Mouse (Mus musculus) heart, postnatal 0 days (tissue): Measurements from ENCODE around the gene Ss18l1.

ENCODE experiments used
- CTCF ChIP-seq: IDR thresholded peaks from 2 replicates; pipeline ENCODE4 v1.5.1; 2016; ENCODE audit warnings: antibody characterized with exemption, control low read depth, low read depth
- EP300 ChIP-seq: IDR thresholded peaks from 2 replicates; pipeline ENCODE4 v1.6.1; 2016; ENCODE audit warnings: antibody characterized with exemption, low read depth

DNA sequence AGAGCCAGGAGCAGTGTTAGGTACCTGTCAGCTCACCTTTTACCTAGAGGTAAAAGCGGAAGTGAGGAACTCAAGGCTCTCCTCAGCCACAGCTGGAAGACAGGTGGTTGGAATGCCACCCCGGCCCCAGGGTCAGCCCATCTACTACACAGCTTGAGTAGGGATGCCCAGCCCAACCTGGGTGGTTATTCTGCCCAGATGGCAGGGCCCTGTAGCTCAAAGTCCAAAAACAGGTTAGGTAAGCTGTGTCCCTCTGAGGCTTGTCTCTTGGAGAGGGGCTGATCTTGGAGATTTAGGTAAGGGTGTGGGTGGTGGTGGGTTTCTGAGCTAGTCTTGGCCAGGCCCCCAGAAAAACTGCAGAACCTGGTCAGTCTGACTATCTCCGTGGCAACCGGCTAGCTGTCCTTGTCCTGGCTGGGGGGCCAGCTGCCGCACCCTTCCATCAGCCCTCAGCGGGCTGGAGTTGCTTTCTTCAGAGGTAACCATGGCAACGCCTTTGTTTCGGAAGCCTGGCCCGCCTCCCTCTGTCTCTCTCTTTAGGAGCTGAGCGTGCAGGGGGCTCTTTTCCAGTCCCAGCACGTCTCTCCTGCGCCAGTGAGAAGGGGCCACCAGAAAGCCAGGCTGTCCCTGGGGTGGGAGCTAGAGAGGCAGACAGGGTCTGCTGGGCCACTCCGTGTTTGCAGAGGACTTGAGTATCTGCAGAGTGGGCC lies 75.3 kb downstream of the Ss18l1 start:
- no peak for TF ChIP-seq CTCF
- no peak for TF ChIP-seq EP300
